Mouse (Mus musculus): ENCODE results near the gene Slc38a4. TPM values are rescaled to one million over a fixed set of nuclear protein-coding genes. Genes with fewer than 3 reads are reported as not detected.
A peak's percentile ranks its signal among the peaks of the same experiment; 100 is the strongest.

Slc38a4 gene
- polyA plus RNA-seq, 1 experiment from 2014 or later: 88.4 TPM

DNA sequence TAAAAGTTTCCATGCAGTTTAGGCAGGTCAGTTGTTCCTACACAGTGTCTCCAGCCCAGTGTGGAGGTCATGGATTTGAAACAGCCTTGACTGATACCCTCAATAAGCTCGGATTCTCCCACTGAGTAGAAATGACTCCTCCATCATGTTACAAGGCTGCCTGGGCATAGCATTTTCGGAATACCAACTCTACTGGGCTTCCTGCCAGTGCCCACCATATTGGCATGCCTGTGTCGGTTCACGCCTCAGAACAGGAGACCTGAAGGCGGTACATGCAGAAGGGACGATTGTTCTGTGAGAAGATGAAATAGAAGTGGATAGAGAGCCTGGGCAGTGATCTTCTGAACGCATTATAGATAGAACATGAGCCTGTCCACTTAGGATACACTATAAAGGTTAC is 53.9 kb downstream of the Slc38a4 start:
- Histone ChIP-seq H3K27me3 (ENCODE audit: control insufficient read depth, insufficient read depth, low read length) (no peaks in the 10 kb centered on the region), H3K9me3 (ENCODE audit: control insufficient read depth, low read length) (no peaks in the 10 kb centered on the region), H3K4me2 (replicated peaks; ENCODE audit: low read depth, low read length) (no peak overlapping the region), H3K9ac (ENCODE audit: low read depth, low read length) (no peak overlapping the region; the same call in 1 of the 2 replicates), H3K36me3 (ENCODE audit: control insufficient read depth, insufficient read depth, low read length) (peaks cover 8% of the 10 kb centered on the region; the same call in 1 of the 2 replicates), H3K27ac (ENCODE audit: low read depth, low read length) (peak overlapping the region; percentile 67; the same call in 1 of the 2 replicates), H3K4me3 (ENCODE audit: low read length) (no peak overlapping the region), H3K4me1 (ENCODE audit: control insufficient read depth, insufficient read depth, low read length) (peaks cover 22% of the 10 kb centered on the region)
- WGBS: 88% methylated on average over 7 of the region's 7 CpGs
- no peak for ATAC-seq (ENCODE audit: low FRiP score, low TSS enrichment)

- Histone ChIP-seq H3K36me3 (ENCODE audit: control insufficient read depth, insufficient read depth, low read length) (peaks cover 13% of the 10 kb centered on the region; the same call in 1 of the 2 replicates), H3K4me2 (replicated peaks; ENCODE audit: low read depth, low read length) (no peak overlapping the region), H3K27ac (ENCODE audit: low read depth, low read length) (peak overlapping the region; percentile 67; the same call in 1 of the 2 replicates), H3K4me3 (ENCODE audit: low read length) (no peak overlapping the region), H3K27me3 (ENCODE audit: control insufficient read depth, insufficient read depth, low read length) (no peaks in the 10 kb centered on the region), H3K4me1 (ENCODE audit: control insufficient read depth, insufficient read depth, low read length) (peaks cover 22% of the 10 kb centered on the region), H3K9ac (ENCODE audit: low read depth, low read length) (no peak overlapping the region; the same call in 1 of the 2 replicates), H3K9me3 (ENCODE audit: control insufficient read depth, low read length) (no peaks in the 10 kb centered on the region)
- WGBS: 40% methylated on average over 12 of the region's 12 CpGs
- no peak for ATAC-seq (ENCODE audit: low FRiP score, low TSS enrichment)
Measured at GRCm38 (mm10) chr15:97001416-97001815, 54.3 kb downstream of the Slc38a4 start.

DNA sequence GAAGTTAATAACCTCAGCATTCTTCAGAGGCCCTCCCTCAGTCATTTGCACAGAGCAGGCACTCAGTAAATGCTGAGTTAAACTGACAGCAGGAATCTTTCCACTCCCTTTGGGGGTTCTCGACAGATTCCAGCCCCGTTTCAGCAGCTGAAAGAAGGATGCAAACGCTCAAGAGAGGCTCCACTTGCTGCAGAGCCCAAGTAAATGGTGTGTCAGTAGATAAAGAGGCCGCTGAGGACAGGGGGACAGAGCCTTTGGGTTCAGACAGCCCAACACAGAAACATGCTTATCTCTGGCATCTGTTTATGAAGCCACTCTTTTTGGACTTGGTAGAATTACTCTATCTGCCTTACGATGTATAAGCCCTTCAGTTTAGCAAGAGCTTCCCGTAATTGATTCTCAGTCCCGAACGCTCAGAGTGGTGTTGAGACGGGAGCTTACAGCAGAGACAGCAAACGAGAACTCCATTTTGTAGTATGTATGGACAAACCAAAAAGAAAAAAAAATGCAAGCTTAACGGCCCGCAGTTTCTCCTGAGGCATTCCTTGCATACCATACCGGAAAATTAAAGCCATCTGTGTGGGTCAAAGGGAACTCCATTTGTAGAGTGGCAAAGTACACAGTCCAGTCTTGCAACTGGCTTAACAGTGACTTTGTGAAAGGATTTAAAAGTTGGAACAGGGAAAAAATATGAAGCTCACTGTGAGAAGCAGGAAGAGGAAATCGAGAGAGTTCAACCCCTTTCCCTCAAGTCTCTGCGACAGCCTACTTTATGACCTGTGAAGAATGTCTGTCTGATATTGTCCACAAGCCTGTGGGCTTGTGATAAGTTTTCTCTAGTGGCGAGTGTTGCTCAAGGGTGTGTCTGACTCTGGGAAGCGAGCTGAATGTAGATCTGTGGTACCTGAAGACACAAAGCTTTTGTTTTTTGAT is 55.2 kb downstream of the Slc38a4 start:
- H3K36me3 ChIP-seq (ENCODE audit: control insufficient read depth, insufficient read depth, low read length): peaks cover 14% of the 10 kb centered on the region; the same call in 1 of the 2 replicates
- H3K27ac ChIP-seq (ENCODE audit: low read depth, low read length): peak overlapping the region; percentile 67
- no peak overlapping the region for H3K4me3 ChIP-seq (ENCODE audit: low read length)
- WGBS: 33% methylated on average over 17 of the region's 17 CpGs
- H3K27me3 ChIP-seq (ENCODE audit: control insufficient read depth, insufficient read depth, low read length): no peaks in the 10 kb centered on the region
- no peaks in the 10 kb centered on the region for H3K9me3 ChIP-seq (ENCODE audit: control insufficient read depth, low read length)
- H3K9ac ChIP-seq (ENCODE audit: low read depth, low read length): no peak overlapping the region
- peaks cover 22% of the 10 kb centered on the region for H3K4me1 ChIP-seq (ENCODE audit: control insufficient read depth, insufficient read depth, low read length)
- peak; percentile 51; the same call in 1 of the 2 replicates for ATAC-seq (ENCODE audit: low FRiP score, low TSS enrichment)
- no peak overlapping the region for H3K4me2 ChIP-seq (replicated peaks; ENCODE audit: low read depth, low read length)

- no peak overlapping the region for H3K27ac ChIP-seq (ENCODE audit: low read depth, low read length)
- 89% methylated on average over 12 of the region's 12 CpGs for WGBS
- H3K27me3 ChIP-seq (ENCODE audit: control insufficient read depth, insufficient read depth, low read length): no peaks in the 10 kb centered on the region
- peaks cover 19% of the 10 kb centered on the region for H3K4me1 ChIP-seq (ENCODE audit: control insufficient read depth, insufficient read depth, low read length)
- H3K9ac ChIP-seq (ENCODE audit: low read depth, low read length): no peak overlapping the region
- no peak for ATAC-seq (ENCODE audit: low FRiP score, low TSS enrichment)
- H3K36me3 ChIP-seq (ENCODE audit: control insufficient read depth, insufficient read depth, low read length): peaks cover 14% of the 10 kb centered on the region; the same call in 1 of the 2 replicates
- H3K4me2 ChIP-seq (replicated peaks; ENCODE audit: low read depth, low read length): no peak overlapping the region
- no peak overlapping the region for H3K4me3 ChIP-seq (ENCODE audit: low read length)
- no peaks in the 10 kb centered on the region for H3K9me3 ChIP-seq (ENCODE audit: control insufficient read depth, low read length)
Measured at GRCm38 (mm10) chr15:96999401-96999800, 56.4 kb downstream of the Slc38a4 start.

DNA sequence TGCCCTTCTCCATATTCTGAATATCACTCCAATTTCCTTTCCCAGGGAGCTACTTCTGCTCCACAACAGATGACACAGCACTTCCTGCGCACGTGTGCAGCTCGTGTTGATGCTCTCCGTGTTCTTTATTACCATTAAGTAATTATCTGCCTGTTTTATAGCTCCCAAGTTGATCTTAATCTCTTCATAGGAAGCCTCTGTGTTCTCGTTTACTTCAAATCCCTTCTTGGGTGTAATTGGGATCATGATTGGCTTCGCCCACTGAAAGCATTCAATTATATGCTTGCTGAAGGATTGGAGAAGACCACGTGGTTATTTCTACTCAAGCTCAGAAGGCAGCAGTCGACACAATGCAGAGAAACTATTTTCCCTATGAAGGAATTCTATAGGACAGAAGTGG is 70.1 kb downstream of the Slc38a4 start:
- H3K4me1 ChIP-seq (ENCODE audit: control insufficient read depth, insufficient read depth, low read length): no peaks in the 10 kb centered on the region

GRCm38 (mm10) chr15:96983581-96984330 is 72.0 kb downstream of the Slc38a4 start:
- Histone ChIP-seq H3K4me2 (replicated peaks; ENCODE audit: low read depth, low read length) (no peak overlapping the region), H3K27me3 (ENCODE audit: control insufficient read depth, insufficient read depth, low read length) (no peaks in the 10 kb centered on the region), H3K27ac (ENCODE audit: low read depth, low read length) (peak overlapping the region; percentile 71; the same call in 1 of the 2 replicates), H3K4me3 (ENCODE audit: low read length) (no peak overlapping the region), H3K36me3 (ENCODE audit: control insufficient read depth, insufficient read depth, low read length) (no peaks in the 10 kb centered on the region), H3K9ac (ENCODE audit: low read depth, low read length) (no peak overlapping the region), H3K4me1 (ENCODE audit: control insufficient read depth, insufficient read depth, low read length) (no peaks in the 10 kb centered on the region), H3K9me3 (ENCODE audit: control insufficient read depth, low read length) (no peaks in the 10 kb centered on the region)
- WGBS: 77% methylated on average over 13 of the region's 13 CpGs
- no peak for ATAC-seq (ENCODE audit: low FRiP score, low TSS enrichment)

More for the DNA sequence above, 70.1 kb downstream of the Slc38a4 start:
- Histone ChIP-seq H3K9ac (ENCODE audit: low read depth, low read length) (no peak overlapping the region), H3K4me3 (ENCODE audit: low read length) (no peak overlapping the region), H3K4me2 (replicated peaks; ENCODE audit: low read depth, low read length) (no peak overlapping the region), H3K27ac (ENCODE audit: low read depth, low read length) (no peak overlapping the region), H3K27me3 (ENCODE audit: control insufficient read depth, insufficient read depth, low read length) (no peaks in the 10 kb centered on the region), H3K36me3 (ENCODE audit: control insufficient read depth, insufficient read depth, low read length) (no peaks in the 10 kb centered on the region), H3K9me3 (ENCODE audit: control insufficient read depth, low read length) (no peaks in the 10 kb centered on the region)
- WGBS: 72% methylated on average over 8 of the region's 8 CpGs
- no peak for ATAC-seq (ENCODE audit: low FRiP score, low TSS enrichment)

DNA sequence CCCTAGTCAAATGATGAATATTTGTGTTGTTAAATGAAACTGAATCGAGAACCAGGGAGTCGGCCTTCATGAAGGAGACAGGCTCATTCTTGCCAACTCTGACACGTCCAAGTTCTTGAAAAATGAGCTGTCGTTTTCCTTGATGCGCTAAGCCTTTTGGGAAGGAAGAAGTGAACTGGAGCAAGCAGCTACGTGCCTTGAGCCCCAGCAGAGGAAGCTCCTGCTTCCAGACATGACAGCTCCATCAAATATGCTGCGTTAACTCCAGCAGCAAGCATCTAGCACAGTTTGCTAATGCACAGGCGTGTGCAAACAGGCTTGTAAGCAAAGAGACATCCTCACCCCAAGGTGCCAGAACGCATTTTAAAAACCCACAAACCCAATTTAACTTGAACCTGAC is 80.6 kb downstream of the Slc38a4 start:
- no peak overlapping the region for H3K4me2 ChIP-seq (replicated peaks; ENCODE audit: low read depth, low read length)
- WGBS: 74% methylated on average over 9 of the region's 9 CpGs

GRCm38 (mm10) chr15:96974131-96974530 is 81.6 kb downstream of the Slc38a4 start:
- no peak for ATAC-seq (ENCODE audit: low FRiP score, low TSS enrichment)
- no peak overlapping the region for H3K4me2 ChIP-seq (replicated peaks; ENCODE audit: low read depth, low read length)
- H3K27ac ChIP-seq (ENCODE audit: low read depth, low read length): no peak overlapping the region
- no peaks in the 10 kb centered on the region for H3K4me1 ChIP-seq (ENCODE audit: control insufficient read depth, insufficient read depth, low read length)
- no peak overlapping the region for H3K9ac ChIP-seq (ENCODE audit: low read depth, low read length)
- WGBS: 90% methylated on average over 5 of the region's 5 CpGs
- H3K27me3 ChIP-seq (ENCODE audit: control insufficient read depth, insufficient read depth, low read length): no peaks in the 10 kb centered on the region
- H3K36me3 ChIP-seq (ENCODE audit: control insufficient read depth, insufficient read depth, low read length): no peaks in the 10 kb centered on the region
- no peaks in the 10 kb centered on the region for H3K9me3 ChIP-seq (ENCODE audit: control insufficient read depth, low read length)
- H3K4me3 ChIP-seq (ENCODE audit: low read length): no peak overlapping the region

More for the DNA sequence above, 80.6 kb downstream of the Slc38a4 start:
- Histone ChIP-seq H3K4me1 (ENCODE audit: control insufficient read depth, insufficient read depth, low read length) (no peaks in the 10 kb centered on the region), H3K9ac (ENCODE audit: low read depth, low read length) (no peak overlapping the region), H3K9me3 (ENCODE audit: control insufficient read depth, low read length) (no peaks in the 10 kb centered on the region), H3K4me3 (ENCODE audit: low read length) (no peak overlapping the region), H3K27ac (ENCODE audit: low read depth, low read length) (no peak overlapping the region), H3K36me3 (ENCODE audit: control insufficient read depth, insufficient read depth, low read length) (no peaks in the 10 kb centered on the region), H3K27me3 (ENCODE audit: control insufficient read depth, insufficient read depth, low read length) (no peaks in the 10 kb centered on the region)
- no peak for ATAC-seq (ENCODE audit: low FRiP score, low TSS enrichment)
